Mouse (Mus musculus): ENCODE measurements around the gene Rpl21.

GRCm38 (mm10) chr5:146866277-146866676 is 33.6 kb downstream of the Rpl21 start:
- no peak for TF ChIP-seq CTCF (conservative IDR thresholded peaks at IDR 0.05; ENCODE audit: insufficient read depth, insufficient read length, low read depth, low read length)
- no peak for TF ChIP-seq POLR2A (IDR thresholded peaks at IDR 0.05; ENCODE audit: low read depth, low read length)

All from kidney, adult 2 months (tissue).